Mouse (Mus musculus): ENCODE results near the gene Hbq1b.

DNA sequence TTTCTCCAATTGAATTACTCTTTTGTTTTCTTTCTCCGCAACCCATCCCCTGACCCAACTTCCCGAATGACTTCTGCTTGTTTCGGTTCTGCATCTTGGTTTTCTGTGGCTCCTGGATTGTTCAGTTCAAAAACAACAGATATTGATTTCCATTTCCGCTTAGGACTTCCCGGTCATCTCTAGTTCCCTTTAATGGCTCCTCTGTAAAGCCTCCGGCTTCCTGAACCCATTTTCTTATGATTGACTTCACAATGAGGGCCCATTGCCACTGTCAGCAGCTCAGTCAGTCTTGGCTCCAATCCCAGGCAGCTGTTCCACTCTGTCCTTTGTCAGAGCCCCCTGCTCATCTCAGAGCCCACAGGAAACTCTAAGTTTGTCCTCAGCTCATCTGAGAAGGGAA lies 44.3 kb downstream of the Hbq1b start:
- TF ChIP-seq CTCF (IDR thresholded peaks at IDR 0.05; ENCODE audit: extremely low read depth, insufficient read length, insufficient replicate concordance, low read depth, low read length), result no peak
- no peak for TF ChIP-seq POLR2A (IDR thresholded peaks at IDR 0.05; ENCODE audit: low read depth, low read length)
